Mouse (Mus musculus) adrenal gland (tissue): ENCODE measurements at regions not wholly inside any gene's neighbourhood (a gene's known extent, or its start where the extent isn't known, plus 50 kb on each side); places are given as distances from the start of the nearest gene placed in this dataset.
"Not testable (repeated sequence)": the region's sequence is repeated elsewhere in the genome, so short reads cannot be mapped to it uniquely, and the experiment has no call there.

Experiments
- intact Hi-C: fragments of 180-260 bp; cut with DNase I; formaldehyde crosslinking; loops from one replicate; pipeline ENCODE4 v1.15.1; 2025

- intact Hi-C loops = no loop called here
Measured at GRCm38 (mm10) chr17:62287666-62288065, 593.5 kb downstream of the Efna5 start.

- intact Hi-C loops = no loop called here
Measured at GRCm38 (mm10) chr17:62287127-62287526, 594.0 kb downstream of the Efna5 start.

- intact Hi-C loops = no loop called here
Measured at GRCm38 (mm10) chr17:62286086-62287080, 594.7 kb downstream of the Efna5 start.

- intact Hi-C loops = no loop called here
Measured at GRCm38 (mm10) chr17:62280201-62280600, 600.9 kb downstream of the Efna5 start.

GRCm38 (mm10) chr17:62271399-62271798, 609.7 kb downstream of the Efna5 start:
- intact Hi-C loops = no loop called here

GRCm38 (mm10) chr17:62269279-62269678, 611.8 kb downstream of the Efna5 start:
- intact Hi-C loops = no loop called here

GRCm38 (mm10) chr17:62253448-62253847, 627.7 kb downstream of the Efna5 start:
- intact Hi-C loops = no loop called here

- intact Hi-C loops = no loop called here
Measured at GRCm38 (mm10) chr17:62248011-62248410, 633.1 kb downstream of the Efna5 start.

GRCm38 (mm10) chr17:62246650-62247049, 634.5 kb downstream of the Efna5 start:
- intact Hi-C loops = no loop called here

GRCm38 (mm10) chr17:62230939-62231338, 650.2 kb downstream of the Efna5 start:
- intact Hi-C loops = no loop called here

- intact Hi-C loops = no loop called here
Measured at GRCm38 (mm10) chr17:62210441-62211025, 670.6 kb downstream of the Efna5 start.

GRCm38 (mm10) chr17:62202658-62203057, 678.5 kb downstream of the Efna5 start:
- intact Hi-C loops = no loop called here

GRCm38 (mm10) chr17:62200491-62200890, 680.6 kb downstream of the Efna5 start:
- intact Hi-C loops = no loop called here

GRCm38 (mm10) chr17:62199559-62199958, 681.6 kb downstream of the Efna5 start:
- intact Hi-C loops = no loop called here

GRCm38 (mm10) chr17:62178612-62179210, 702.4 kb downstream of the Efna5 start:
- intact Hi-C loops = no loop called here

GRCm38 (mm10) chr17:62176336-62176735, 704.8 kb downstream of the Efna5 start:
- intact Hi-C loops = no loop called here

- intact Hi-C loops = no loop called here
Measured at GRCm38 (mm10) chr17:62172305-62172704, 708.8 kb downstream of the Efna5 start.

- intact Hi-C loops = no loop called here
Measured at GRCm38 (mm10) chr17:62171532-62171931, 709.6 kb downstream of the Efna5 start.

- intact Hi-C loops = no loop called here
Measured at GRCm38 (mm10) chr17:62161457-62161856, 719.7 kb downstream of the Efna5 start.

- intact Hi-C loops = no loop called here
Measured at GRCm38 (mm10) chr17:62160301-62160700, 720.8 kb downstream of the Efna5 start.

GRCm38 (mm10) chr17:62135050-62135449, 746.1 kb downstream of the Efna5 start:
- intact Hi-C loops = no loop called here

GRCm38 (mm10) chr17:62111703-62112102, 769.4 kb downstream of the Efna5 start:
- intact Hi-C loops = not testable (repeated sequence)
